In genomic region chr14:78770457-78770856, GRCm38 (mm10) we compare ENCODE assay signal across 13 mouse cellular contexts.
"Had no signal": no experiment of that assay in that cellular context is flagged by ENCODE, and none has a peak within 500 bp of the region (broad histone marks: within the 10 kb centered on the region; RNA-seq: fewer than 3 reads in every experiment).

No protein-coding gene starts in this region.

- H3K9ac ChIP-seq: limb, embryonic 12.5 days; liver, embryonic 13.5 days; liver, postnatal 0 days; lung, embryonic 15.5 days; neural tube, embryonic 15.5 days had no signal

- H3K4me1 ChIP-seq: liver, embryonic 13.5 days; lung, embryonic 15.5 days; neural tube, embryonic 15.5 days had no signal

- H3K27ac ChIP-seq: layer of hippocampus, adult 2 months; limb, embryonic 12.5 days; liver, embryonic 13.5 days; lung, embryonic 15.5 days; midbrain, embryonic 10.5 days; neural tube, embryonic 15.5 days; stomach, postnatal 0 days had no signal

- H3K27me3 ChIP-seq: limb, embryonic 12.5 days; liver, embryonic 13.5 days; lung, embryonic 15.5 days; neural tube, embryonic 15.5 days had no signal

- H3K4me3 ChIP-seq: layer of hippocampus, adult 2 months; limb, embryonic 12.5 days; liver, embryonic 13.5 days; lung, embryonic 15.5 days; midbrain, embryonic 10.5 days; myocyte; neural tube, embryonic 15.5 days had no signal

- H3K36me3 ChIP-seq: limb, embryonic 12.5 days; liver, embryonic 13.5 days; lung, embryonic 15.5 days; midbrain, embryonic 10.5 days; neural tube, embryonic 15.5 days had no signal

- H3K4me2 ChIP-seq: limb, embryonic 12.5 days; liver, embryonic 13.5 days; lung, embryonic 15.5 days; neural tube, embryonic 15.5 days had no signal

- DNase-seq: kidney, postnatal 36 days; liver; liver, embryonic 13.5 days; liver, postnatal 0 days; midbrain, embryonic 14.5 days; thymus, postnatal 4 days had no signal

- H3K9me3 ChIP-seq: limb, embryonic 12.5 days; liver, embryonic 13.5 days; lung, embryonic 15.5 days; midbrain, embryonic 10.5 days; neural tube, embryonic 15.5 days had no signal

- ATAC-seq: liver, postnatal 0 days had no signal
